Mouse (Mus musculus) splenic B cell, adult 2 months (primary cell): ENCODE results near the gene Disp1.

Experiments
- DNase-seq: peaks from one replicate; pipeline ENCODE4 v3.0.0-alpha.2; 2011; ENCODE audit warnings: low read depth, low spot score
- H3K27me3 ChIP-seq: 2 replicates; pipeline ENCODE4 v1.6.1; 2012; ENCODE audit warnings: mild to moderate bottlenecking, low read length, moderate library complexity, mixed read lengths; ENCODE audit not compliant: control insufficient read depth, poor library complexity, insufficient read depth, severe bottlenecking
- H3K36me3 ChIP-seq: 2 replicates; pipeline ENCODE4 v1.6.1; 2012; ENCODE audit warnings: mild to moderate bottlenecking, low read length, moderate library complexity, mixed read lengths; ENCODE audit not compliant: control insufficient read depth, poor library complexity, insufficient read depth, severe bottlenecking

Gene Disp1

GRCm38 (mm10) chr1:183219021-183219420 lies 2.3 kb downstream of the Disp1 start:
- no peaks in the 10 kb centered on the region for H3K36me3 ChIP-seq
- no peak for DNase-seq
- H3K27me3 ChIP-seq, result no peaks in the 10 kb centered on the region

- Histone ChIP-seq H3K27me3 (no peaks in the 10 kb centered on the region), H3K36me3 (no peaks in the 10 kb centered on the region)
- DNase-seq, result no peak
These were observed 4.6 kb downstream of the Disp1 start for GRCm38 (mm10) chr1:183216691-183217090.

GRCm38 (mm10) chr1:183215706-183216105 lies 5.6 kb downstream of the Disp1 start:
- H3K36me3 ChIP-seq, result no peaks in the 10 kb centered on the region
- no peak for DNase-seq

GRCm38 (mm10) chr1:183213850-183214249 lies 7.5 kb downstream of the Disp1 start:
- Histone ChIP-seq H3K36me3 (no peaks in the 10 kb centered on the region), H3K27me3 (no peaks in the 10 kb centered on the region)
- no peak for DNase-seq

More at GRCm38 (mm10) chr1:183215706-183216105, 5.6 kb downstream of the Disp1 start:
- H3K27me3 ChIP-seq, result no peaks in the 10 kb centered on the region

GRCm38 (mm10) chr1:183212757-183213211 lies 8.5 kb downstream of the Disp1 start:
- no peak for DNase-seq

GRCm38 (mm10) chr1:183210115-183210514 lies 11.2 kb downstream of the Disp1 start:
- Histone ChIP-seq H3K36me3 (no peaks in the 10 kb centered on the region), H3K27me3 (no peaks in the 10 kb centered on the region)
- no peak for DNase-seq

More at GRCm38 (mm10) chr1:183212757-183213211, 8.5 kb downstream of the Disp1 start:
- Histone ChIP-seq H3K36me3 (no peaks in the 10 kb centered on the region), H3K27me3 (no peaks in the 10 kb centered on the region)

GRCm38 (mm10) chr1:183207623-183208022 lies 13.7 kb downstream of the Disp1 start:
- Histone ChIP-seq H3K36me3 (no peaks in the 10 kb centered on the region), H3K27me3 (no peaks in the 10 kb centered on the region)
- DNase-seq, result no peak

GRCm38 (mm10) chr1:183207141-183207540 lies 14.2 kb downstream of the Disp1 start:
- no peaks in the 10 kb centered on the region for H3K36me3 ChIP-seq
- DNase-seq, result no peak
- no peaks in the 10 kb centered on the region for H3K27me3 ChIP-seq

- no peaks in the 10 kb centered on the region for H3K27me3 ChIP-seq
- DNase-seq, result no peak
- H3K36me3 ChIP-seq, result no peaks in the 10 kb centered on the region
These were observed 20.4 kb downstream of the Disp1 start for GRCm38 (mm10) chr1:183200926-183201325.

- no peak for DNase-seq
- Histone ChIP-seq H3K36me3 (no peaks in the 10 kb centered on the region), H3K27me3 (no peaks in the 10 kb centered on the region)
These were observed 26.6 kb downstream of the Disp1 start for GRCm38 (mm10) chr1:183194763-183195162.

- no peak for DNase-seq
- no peaks in the 10 kb centered on the region for H3K27me3 ChIP-seq
- no peaks in the 10 kb centered on the region for H3K36me3 ChIP-seq
These were observed 27.2 kb downstream of the Disp1 start for GRCm38 (mm10) chr1:183194151-183194550.

- Histone ChIP-seq H3K36me3 (no peaks in the 10 kb centered on the region), H3K27me3 (no peaks in the 10 kb centered on the region)
- no peak for DNase-seq
These were observed 29.9 kb downstream of the Disp1 start for GRCm38 (mm10) chr1:183191398-183191797.

GRCm38 (mm10) chr1:183190456-183190855 lies 30.9 kb downstream of the Disp1 start:
- DNase-seq, result no peak
- no peaks in the 10 kb centered on the region for H3K36me3 ChIP-seq
- H3K27me3 ChIP-seq, result no peaks in the 10 kb centered on the region

GRCm38 (mm10) chr1:183189014-183189662 lies 32.2 kb downstream of the Disp1 start:
- H3K27me3 ChIP-seq, result no peaks in the 10 kb centered on the region
- no peaks in the 10 kb centered on the region for H3K36me3 ChIP-seq
- no peak for DNase-seq

- H3K36me3 ChIP-seq, result no peaks in the 10 kb centered on the region
- no peak for DNase-seq
- no peaks in the 10 kb centered on the region for H3K27me3 ChIP-seq
These were observed 33.0 kb downstream of the Disp1 start for GRCm38 (mm10) chr1:183188115-183189013.
